Mouse (Mus musculus): Measurements from ENCODE around the gene Atg16l2. TPM values are rescaled to one million over a fixed set of nuclear protein-coding genes. Genes with fewer than 3 reads are reported as not detected.
A peak's percentile ranks its signal among the peaks of the same experiment; 100 is the strongest.

The Atg16l2 gene
- total RNA-seq, 2 experiments from 2014 or later = 6.7 to 9.8 TPM

- no peak for ATAC-seq (replicated peaks; ENCODE audit: poor library complexity)
These were observed 69.3 kb downstream of the Atg16l2 start for GRCm38 (mm10) chr7:101232716-101233115.

GRCm38 (mm10) chr7:101231458-101231857 lies 70.6 kb downstream of the Atg16l2 start:
- 0 out of 2 replicates have a peak, but pooled peaks have one; percentile 48 for ATAC-seq (replicated peaks; ENCODE audit: poor library complexity)

GRCm38 (mm10) chr7:101229336-101229735 lies 72.7 kb downstream of the Atg16l2 start:
- ATAC-seq (replicated peaks; ENCODE audit: poor library complexity) = no peak

GRCm38 (mm10) chr7:101223501-101223900 lies 78.5 kb downstream of the Atg16l2 start:
- no peak for ATAC-seq (replicated peaks; ENCODE audit: poor library complexity)

GRCm38 (mm10) chr7:101216724-101217123 lies 85.3 kb downstream of the Atg16l2 start:
- no peak for ATAC-seq (replicated peaks; ENCODE audit: poor library complexity)

GRCm38 (mm10) chr7:101213515-101214263 lies 88.4 kb downstream of the Atg16l2 start:
- ATAC-seq (replicated peaks; ENCODE audit: poor library complexity) = no peak

Other genes with a start within 250 kb of the Atg16l2 start
- 48.3 and 62.8 TPM in 2 replicates for gene Fchsd2, start 209.4 kb downstream of the Atg16l2 start, total RNA-seq (2015)
- gene Fchsd2, start 209.4 kb downstream of the Atg16l2 start, total RNA-seq (2017) = 27.1 and 50.4 TPM in 2 replicates
- gene Stard10, start 14.8 kb upstream of the Atg16l2 start, total RNA-seq (2015) = 50.4 and 59.3 TPM in 2 replicates
- gene Stard10, start 14.8 kb upstream of the Atg16l2 start, total RNA-seq (2017) = 23.1 and 31.2 TPM in 2 replicates
- gene Arap1, start 45.8 kb upstream of the Atg16l2 start, total RNA-seq (2015) = 34.3 and 41.2 TPM in 2 replicates
- 63.1 and 89.4 TPM in 2 replicates for gene Arap1, start 45.8 kb upstream of the Atg16l2 start, total RNA-seq (2017)
- gene Gm45837, start 108.6 kb upstream of the Atg16l2 start, total RNA-seq (2015) = not detected in 2 replicates
- not detected in 2 replicates for gene Gm45837, start 108.6 kb upstream of the Atg16l2 start, total RNA-seq (2017)
- gene Pde2a, start 119.4 kb upstream of the Atg16l2 start, total RNA-seq (2015) = 24.1 and 25.6 TPM in 2 replicates
- gene Pde2a, start 119.4 kb upstream of the Atg16l2 start, total RNA-seq (2017) = 30.8 and 30.9 TPM in 2 replicates

Data from megakaryocyte progenitor cell, adult 5-6 weeks (primary cell).